Mouse (Mus musculus) right cerebral cortex, postnatal 14 days (tissue): Measurements from ENCODE around the gene Shkbp1.

Experiments
- DNase-seq: peaks from one replicate; pipeline ENCODE4 v3.0.0; 2022

Shkbp1 gene

DNA sequence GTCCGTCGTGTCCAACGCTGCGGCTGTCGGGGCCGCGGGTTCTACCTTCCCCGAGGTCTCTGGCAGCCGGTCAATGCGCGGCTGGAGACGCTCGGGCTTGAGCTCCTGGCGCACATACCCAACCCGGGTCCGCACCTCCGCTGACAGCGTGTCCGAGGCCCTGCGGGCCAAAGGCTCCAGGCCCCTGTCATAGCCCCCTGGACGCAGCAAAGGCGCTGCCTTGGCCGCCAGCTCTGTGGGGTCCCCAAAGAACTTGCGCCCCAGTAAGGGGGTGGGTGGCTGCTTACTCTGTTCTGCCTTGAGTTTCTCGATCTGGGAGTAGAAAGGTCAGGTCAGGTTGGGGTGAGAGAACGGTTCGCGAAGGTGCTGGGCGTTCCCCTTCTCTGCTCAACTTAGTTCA lies 8.6 kb upstream of the Shkbp1 start:
- DNase-seq = no peak

DNA sequence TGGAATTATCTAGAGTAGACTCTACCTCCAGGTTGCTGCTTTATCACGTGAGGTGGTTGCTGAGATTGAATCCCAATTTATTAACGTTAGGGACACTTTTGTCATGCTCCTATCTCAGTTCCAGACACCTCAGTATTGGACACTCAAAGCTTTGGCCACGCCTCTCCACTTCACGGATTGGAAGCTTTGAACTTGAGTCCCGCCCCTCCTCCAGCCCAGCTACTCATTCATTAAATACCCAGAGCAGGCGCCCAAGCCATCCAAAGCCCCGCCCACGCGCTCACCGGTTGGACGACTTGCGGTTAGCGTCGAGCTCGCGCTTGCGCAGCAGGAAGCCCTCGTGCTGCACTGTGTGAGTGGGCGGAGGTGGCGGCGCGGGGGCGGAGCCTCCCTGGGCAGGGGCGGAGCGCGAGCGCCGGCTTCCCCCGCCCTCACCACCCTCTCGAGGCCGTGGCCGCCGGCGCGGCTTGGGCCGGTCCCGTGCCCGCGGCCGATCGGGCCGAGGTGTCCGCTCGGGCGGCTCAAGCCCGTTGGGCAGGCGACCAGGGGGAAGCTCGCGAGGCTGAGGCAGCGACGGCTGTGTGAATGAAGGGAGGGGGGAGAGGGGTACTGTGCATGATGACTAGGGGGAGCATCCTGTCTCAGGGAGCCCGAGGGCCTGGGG lies 5.6 kb upstream of the Shkbp1 start:
- DNase-seq = peak; percentile 100

DNA sequence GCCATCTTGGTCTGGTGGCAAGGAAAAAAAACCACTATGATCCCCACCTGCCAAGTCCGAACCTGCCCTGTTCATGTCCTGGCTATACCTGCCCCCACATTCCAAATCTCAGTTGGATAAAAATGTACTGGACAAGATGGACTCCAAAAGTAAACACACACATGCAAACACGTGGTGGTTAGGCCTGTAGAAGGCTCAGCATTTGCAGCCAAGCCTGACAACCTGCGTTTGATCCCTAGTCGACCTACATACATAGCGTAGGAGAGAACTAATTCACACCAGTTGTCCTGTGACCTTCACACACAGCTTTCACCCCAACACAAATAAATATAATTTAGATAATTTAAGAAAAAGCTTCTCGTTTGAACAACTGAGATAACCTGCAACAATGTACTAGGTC lies 4.9 kb upstream of the Shkbp1 start:
- DNase-seq = no peak

DNA sequence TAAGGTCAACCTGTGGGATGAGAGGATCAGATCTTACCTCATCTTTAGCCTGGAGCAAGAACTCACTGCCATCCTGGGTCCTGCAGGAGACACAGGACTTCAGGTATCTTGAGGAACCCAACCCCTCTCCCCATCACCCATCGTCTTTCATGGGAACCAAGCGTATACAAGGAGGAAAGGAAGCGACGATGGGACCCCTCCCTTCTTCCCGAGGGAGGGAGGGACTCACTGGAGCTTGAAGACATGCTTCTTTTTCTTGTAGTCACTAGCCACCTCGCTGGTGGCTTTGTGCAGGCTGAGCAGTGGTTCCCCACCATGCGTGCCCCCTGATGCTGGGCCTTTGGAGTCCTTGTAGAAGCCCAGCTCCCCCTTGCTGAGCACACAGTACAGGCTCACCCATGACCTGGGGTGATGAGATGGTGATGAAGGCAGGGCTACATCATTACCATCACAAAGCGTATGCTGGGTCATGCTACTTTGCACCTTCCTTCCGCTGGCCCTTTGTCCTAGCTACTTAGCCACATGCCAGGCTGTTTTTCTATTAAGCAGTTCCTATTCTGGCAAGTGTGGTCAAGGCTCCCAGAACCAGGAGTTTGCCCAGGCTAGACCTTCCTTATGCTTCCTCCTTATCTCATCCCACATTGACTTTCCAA lies 4.0 kb upstream of the Shkbp1 start:
- no peak for DNase-seq

DNA sequence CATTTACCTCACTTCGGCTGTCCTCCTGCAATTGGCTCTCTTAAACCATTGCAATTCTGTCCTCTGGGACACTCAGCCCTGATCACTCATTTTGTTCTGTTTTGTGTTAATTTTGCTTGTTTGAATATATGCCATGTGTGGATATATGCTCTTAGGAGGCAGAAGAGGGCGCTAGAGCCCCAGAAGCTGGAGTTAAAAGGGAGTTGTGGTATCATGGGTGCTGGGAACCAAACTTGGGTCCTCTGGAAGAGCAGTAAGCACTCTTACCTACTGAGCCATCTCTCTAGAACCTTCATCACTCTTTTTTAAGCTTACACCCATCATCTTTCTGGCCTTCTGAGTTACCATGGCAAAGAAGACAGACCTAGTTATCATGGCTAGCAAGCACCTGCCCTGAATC lies 3.3 kb upstream of the Shkbp1 start:
- DNase-seq = no peak

DNA sequence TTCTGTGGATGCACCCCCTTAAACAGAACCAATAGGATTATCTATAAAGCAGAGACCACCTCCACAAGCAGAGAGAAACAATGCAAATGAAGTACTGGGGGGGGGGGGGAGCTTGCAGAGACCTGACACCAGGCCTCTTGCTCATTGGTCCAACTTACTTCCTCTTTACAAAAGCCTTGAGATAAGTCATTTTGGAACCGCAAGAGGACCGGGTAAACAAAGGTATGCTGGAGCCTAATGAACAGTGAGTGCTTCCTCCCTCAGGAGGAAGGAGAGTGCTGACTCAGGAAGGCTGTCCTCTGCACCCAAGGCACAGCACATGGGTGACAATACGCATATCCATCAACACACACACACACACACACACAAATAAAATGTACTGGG lies 1.8 kb upstream of the Shkbp1 start:
- DNase-seq = no peak

DNA sequence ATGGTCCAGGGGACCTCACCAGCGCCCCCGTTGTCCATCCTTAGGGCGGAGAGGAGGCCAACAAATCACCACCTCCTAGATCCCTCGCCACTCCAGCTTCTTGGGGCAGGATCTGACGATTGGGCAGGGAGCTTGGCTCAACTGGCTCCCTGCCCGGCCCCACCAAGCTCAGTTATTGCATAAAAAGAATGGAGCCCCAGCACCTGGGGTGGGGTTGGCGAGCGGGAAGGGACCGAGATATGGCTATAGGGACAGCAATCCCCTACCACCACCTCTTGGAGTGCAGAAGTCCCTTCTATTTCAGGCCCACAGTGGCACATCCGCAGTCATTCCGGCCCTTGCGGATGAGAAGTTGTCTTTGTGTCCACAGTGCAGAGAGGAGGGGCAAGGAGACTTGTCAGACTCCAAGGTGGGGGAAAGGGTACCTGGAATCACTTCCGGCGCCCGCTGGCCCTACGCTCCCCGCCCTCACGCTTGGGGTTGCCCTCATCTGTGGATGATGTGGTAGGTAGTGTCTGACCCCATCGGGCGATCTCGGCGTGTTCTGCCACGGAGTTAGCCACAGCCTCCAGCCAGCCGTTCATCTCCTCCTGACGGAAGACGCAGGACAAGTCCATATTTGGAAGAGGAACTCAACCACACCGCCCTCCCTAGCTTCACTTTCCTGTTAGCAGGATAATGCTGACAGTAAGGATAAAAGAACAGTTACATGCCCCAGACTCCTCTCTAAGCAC lies 1.2 kb upstream of the Shkbp1 start, which contains the start of gene Gm20479:
Gene Gm20479 (minus strand): TSS at position 559 of the 734 bp plus-strand sequence.
- DNase-seq = no peak

DNA sequence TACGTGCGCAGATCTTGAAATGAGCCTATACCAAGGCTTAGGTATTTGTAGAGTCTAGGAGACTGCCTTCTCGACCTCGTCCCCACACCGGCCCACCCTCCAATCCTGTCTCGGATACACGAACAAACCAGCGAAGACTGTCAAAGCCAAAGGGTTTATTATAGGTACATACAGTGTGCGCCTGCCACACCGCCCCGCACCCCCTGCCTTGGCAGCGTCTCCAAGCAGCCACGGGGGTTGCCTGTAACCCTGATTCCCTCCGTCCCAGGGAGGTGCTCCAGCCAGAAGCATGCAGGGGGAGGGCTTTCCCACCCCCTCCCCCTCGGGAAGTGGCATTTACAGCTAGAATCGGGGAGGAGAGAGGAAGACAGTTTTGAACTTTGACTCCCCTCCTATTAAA lies 429 bp upstream of the Shkbp1 start:
- no peak for DNase-seq

DNA sequence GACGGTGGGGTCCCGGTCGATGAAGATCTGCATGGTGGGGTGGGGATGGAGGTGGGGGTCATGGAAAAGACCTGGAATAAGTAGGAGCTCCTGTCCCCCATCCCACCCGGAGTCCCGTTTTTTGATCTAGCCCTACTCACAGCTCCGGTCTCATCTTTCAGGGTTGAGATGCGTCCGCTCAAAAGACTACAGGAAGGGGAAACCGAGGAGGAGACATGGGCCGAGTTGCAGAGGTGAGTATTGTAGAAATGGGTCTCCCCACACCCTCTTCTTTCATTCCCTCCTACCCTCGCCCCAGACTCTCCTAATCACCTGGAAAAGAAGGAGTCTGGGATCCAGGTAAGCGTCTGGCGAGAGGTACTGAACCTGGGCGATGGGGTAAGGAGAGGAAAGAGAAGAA lies 558 bp downstream of the Shkbp1 start:
- no peak for DNase-seq

DNA sequence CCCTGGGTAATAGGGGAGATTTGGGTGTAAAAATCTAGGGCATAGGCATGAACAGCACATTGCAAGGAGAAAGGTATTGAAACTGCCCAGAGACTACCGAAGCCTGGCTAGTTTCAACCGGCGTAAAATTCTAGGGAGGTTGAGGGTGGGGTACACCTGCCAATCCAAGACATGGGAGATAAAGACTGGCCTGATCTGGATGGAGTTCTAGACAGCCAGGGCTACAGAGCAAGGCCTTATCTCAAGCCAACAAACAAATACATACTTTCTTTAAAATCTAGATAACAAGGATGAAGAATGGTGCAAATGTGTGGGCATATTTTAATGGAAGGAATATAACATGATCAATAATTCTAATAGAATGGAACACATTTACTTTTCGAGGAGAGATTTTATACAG lies 1.0 kb downstream of the Shkbp1 start:
- no peak for DNase-seq

DNA sequence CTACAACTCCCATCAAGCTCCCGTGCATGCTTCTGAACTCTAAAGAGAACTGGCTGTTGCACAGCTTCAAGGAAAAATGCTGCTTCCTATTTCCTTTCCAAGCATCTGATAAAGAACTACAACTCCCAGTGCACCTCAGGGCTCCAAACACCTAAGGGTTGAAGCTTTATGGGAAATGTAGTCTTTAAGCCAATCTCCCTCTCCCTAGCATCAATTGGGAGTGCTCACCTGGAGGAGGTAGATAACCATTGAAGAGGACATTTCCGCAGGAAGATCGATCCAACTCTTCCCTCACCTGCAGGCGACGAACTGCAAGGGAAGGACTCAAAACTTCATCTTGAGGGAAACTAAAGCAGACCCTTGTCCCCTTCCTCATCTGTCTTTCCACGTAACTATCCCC lies 1.7 kb downstream of the Shkbp1 start:
- DNase-seq = no peak

DNA sequence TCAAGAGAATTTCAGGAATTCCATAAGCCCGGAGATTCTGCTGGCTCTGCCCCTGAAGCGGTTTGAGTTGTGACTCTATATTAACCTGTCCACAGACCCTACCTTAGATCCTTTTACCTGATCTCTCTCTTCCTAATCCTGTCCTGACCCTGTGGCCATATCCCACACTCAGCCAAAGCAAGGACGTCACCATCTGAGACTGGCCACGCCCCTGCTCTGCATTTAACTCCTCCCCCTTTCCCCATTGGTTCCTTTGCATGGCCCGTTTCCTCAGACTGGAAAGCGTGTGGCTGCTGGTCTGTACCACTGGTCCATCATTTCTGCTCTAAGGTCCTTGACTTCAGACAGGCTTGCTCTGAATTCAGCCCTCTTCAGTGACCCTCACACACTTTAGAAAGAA lies 10.4 kb downstream of the Shkbp1 start:
- no peak for DNase-seq

DNA sequence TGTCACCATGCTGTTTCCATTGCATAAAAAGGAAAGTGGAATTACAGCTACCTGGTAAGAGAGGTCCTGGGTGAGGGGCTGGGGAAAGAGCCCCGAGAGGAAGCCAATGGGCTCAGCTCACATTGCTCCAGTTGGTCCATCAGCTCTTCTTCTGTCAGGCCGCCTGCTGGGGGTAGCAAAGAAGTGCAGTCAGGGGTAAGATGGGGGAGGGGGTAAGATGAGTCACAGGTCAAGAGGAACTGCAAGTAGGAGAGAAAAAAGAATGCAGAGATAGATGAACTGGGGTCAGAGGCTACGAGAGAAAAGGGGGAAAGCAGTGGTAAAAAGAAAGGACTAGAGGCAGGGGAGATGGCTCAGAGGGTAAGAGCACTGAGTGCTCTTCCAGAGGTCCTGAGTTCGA lies 13.2 kb downstream of the Shkbp1 start:
- no peak for DNase-seq

DNA sequence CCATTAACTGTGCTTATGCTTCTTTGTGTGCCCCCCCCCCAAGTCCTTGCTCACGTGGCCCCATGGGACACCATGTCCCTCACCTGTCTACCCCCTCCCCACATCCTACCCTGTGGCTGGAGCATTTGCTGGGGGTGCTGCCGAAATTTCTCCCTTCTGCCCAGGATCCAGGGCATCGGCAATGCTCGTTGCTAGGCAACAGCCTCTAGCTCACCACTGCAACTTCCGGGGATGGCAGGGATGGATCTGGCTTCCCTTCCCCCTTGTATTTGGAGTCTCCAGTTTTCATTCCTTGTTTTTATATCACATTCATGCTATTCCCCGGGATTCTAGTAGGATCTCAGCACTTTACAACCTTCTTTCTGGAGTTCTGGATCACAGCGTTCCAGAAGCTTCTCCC lies 16.3 kb downstream of the Shkbp1 start:
- peak; percentile 66 for DNase-seq

DNA sequence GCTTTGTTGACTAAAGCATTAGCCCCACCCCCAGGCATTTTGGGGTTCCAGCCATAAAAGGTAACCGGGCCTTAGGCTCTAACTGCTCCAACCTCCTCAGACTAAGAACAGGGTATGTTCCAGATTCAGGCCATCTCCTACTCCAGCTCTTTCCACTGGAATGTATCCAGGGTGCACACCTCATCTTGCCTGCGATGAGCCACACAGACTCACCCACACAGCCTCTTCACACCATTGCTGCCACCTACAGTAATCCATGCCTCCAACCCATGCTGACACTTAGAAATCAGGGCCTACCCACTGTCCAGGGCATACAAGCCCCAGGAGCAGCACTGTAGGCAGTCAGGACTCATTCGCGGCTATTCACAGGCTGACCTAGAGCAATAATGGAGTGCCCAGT lies 16.7 kb downstream of the Shkbp1 start:
- no peak for DNase-seq

DNA sequence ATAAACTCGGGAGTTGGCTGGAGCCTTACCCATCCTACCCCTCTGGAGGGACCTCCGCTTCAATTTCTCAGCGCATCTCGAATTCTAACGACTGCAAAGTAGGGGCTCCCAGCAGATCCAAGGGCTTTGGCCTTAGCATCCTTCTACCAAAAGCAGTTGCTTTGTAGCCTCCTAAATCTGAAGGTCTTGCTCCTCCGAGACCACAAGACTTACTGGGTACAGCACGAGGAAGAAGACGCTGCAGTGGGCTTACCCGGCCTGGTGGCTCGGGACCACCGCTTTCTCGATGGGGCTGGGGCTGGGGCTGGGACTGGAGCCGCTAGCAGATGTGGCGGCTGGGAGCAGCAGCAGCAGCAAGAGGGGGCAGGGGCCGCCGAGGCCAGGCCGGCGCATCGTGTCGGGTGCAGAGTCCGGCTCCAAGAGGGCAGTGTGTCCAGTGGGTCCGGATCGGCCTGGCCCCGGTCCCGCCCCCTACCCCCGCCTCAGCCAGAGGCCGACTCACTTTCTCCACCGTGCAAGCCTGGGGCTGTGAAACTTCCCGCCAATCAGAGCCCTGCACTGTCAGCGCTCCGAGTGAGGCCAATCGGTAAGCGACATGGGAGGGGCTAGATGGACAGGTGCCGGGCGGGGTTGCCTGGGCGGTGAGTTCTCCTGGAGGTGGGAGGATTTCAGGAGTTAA lies 18.5 kb downstream of the Shkbp1 start, which contains the start of gene Ltbp4:
Gene Ltbp4 (minus strand): TSS at position 518 of the 679 bp plus-strand sequence.
- peak; percentile 42 for DNase-seq

DNA sequence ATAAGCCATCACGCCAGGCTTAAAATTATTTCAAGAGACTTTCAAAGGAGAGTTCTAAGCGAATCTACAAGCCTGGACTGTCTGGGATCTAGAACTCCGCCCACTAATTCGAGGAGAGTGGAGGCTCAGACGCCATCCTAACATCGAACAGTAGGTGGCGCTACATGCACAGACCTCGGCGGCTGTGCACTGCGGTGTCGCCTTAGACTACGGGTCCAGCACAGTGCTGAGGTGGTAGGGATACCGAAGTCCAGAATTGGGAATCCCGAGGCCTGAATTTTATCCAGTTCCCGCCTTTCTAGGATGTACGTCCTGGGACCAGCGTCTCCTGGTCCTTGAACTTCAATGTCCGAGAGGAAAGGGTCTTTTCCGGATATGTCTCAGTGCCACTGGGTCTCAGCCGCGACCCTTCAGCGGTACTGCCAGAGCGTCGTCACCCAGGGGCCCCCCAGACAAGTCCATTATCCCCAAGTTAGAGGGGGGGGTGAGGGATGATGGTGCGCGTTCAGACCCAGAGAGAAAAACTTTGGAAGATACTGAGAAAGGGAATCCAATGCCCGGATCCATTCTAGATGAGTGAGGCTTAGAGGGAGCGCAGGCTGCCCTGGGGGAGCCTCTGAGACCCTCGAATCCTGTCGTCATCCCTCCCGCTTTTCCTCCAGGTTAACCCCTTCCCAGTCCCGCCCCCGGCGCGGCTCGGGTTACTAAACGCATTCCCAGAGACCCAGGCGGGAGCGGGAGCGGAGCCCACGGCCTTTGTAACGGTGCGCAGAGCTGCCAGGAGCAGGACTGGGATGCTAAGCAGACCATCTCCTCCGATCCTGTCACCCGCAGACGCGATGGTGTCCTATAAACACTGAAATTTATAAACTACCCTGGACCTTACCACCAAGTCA lies 19.6 kb downstream of the Shkbp1 start:
- DNase-seq = peak; percentile 90

DNA sequence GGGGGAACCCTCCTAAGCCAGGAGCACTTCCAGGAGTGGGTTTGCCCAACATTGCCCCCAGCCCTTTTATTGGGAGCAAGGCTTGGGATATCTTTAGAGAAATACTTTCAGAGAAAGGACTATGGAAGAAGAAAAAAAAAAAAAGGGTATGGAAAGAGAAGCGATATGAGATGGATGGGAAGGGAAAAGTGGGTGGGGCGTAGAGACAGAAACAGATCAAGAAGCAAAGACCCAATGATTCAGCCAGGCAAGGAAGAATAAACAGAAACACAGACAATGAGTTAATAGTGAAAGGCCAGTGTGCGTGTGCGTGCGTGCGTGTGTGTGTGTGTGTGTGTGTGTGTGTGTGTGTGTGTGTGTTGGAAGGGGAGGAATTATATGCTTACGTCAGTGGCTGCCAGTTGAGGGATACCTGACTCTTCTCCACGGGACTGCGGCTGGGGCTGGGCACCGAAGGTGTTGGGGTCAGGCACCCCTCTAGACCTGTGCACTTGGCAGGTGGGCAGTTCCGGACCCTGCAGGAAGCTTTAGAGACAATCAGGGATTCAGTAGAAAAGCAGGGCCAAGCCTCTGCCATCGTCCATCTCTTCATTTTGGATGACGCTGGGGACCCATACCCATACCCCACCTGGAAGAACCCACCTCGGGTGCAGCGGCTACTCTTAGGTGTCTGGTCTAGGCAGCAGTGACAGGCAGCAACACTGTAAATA lies 20.7 kb downstream of the Shkbp1 start:
- DNase-seq = no peak

DNA sequence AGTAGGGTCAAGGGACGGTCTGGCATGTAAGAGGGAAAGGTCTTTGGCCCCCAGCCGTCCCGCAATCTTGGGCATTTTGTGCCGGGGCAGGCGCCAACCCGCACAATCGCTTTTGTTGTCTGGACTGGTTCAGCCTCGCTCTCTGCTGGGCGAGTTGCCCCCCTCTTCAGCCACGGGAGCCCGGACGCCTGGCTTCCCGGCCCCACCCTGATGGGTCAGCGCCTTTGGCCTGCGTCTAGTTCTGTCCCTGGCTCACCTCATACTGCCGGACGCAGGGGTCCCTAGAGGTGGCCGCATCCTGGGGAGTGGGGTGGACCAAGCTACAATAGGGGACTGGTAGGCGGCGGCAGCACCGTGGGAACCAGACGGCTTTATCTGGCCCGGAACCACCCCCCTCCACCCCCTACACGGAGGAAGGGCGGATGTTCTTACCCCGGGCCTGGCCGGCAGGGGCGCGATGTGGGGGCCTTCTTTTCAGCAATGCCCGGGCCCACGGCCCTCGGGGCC lies 21.4 kb downstream of the Shkbp1 start:
- peak; percentile 28 for DNase-seq

DNA sequence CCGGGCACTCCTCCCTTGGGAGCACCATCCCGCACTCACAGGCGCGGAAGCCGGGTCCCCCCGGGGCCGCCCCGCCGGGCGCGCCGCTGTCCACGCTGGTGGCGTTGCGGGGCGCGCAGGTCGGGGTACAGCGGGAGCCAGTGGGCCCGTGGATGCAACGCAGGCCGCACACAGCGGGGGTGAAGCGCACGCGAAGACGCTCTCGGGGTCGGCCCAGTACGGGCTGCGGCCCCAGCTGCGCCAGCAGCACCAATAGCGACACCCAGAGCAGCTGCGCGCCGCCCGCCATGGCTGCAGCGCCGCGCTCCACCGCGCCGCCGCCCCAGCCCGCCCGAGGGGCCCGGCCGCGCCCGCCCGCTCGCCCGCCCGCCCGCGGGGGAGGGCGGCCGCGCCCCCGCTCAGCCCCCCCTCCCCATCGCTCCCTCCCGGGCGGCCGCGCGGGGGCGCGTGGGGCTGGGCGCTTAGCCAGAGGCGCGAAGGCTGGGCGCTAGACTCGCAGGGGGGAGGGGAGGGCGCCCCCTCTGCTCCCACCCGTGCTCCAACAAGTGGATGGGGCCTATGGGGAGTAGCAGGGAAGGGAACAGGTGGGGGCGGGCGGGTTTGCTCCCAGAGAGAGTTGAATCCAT lies 22.4 kb downstream of the Shkbp1 start:
- DNase-seq = peak; percentile 41
